Mouse (Mus musculus): ENCODE data around the gene Trappc11. TPM values are rescaled to one million over a fixed set of nuclear protein-coding genes. Genes with fewer than 3 reads are reported as not detected.

Gene Trappc11
- polyA plus RNA-seq (2012; ENCODE audit: low replicate concordance): 7.9 and 8.5 TPM in 2 replicates

GRCm38 (mm10) chr8:47533344-47534125 is at the start of gene Trappc11, which contains the start of gene Rwdd4a:
Trappc11 (minus strand) TSS chr8:47533470.
Rwdd4a (plus strand) TSS chr8:47533664.

DNA sequence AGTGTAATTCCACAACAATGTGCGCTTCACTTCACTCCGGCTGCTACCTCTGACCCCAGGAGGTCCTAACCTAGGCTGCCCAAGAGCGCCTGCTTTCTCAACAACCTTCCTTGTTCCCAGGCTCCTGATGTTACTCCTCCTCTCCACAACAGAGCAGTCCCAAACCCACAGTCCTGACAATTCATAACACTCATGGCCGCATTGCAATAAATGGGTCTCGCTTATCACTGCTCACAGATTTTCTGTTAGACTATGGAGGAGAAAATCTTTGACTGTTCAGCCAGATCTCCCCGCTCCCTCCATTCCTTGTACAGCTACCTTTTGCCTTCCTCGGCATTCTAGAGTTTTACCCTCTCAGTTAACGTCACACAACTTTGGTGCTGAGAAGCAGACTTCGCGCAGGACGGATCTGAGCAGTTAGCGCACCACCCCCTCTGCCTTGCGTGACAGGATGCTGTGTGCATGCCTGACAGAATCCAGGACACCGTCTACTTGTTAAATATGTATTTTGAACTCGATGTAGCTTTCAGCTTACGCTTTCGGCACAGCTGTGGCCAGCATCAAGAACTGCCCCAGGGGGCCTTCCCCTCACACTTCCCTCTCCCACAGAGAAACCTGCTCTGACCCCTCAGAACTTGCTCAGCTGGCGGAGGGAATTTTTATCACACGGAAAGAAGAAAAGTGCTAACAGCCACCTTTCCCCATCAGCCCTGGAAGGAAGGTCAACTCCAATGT is 86.8 kb downstream of the Trappc11 start, which contains the start of gene Stox2:
Stox2 (minus strand) TSS at position 51 of the 735 bp plus-strand sequence.

Other genes with a start within 250 kb of the Trappc11 start
- gene Stox2, start 87.1 kb downstream of the Trappc11 start, polyA plus RNA-seq (2012; ENCODE audit: low replicate concordance): 0.09 and 0.10 TPM in 2 replicates
- gene Rwdd4a, start 194 bp upstream of the Trappc11 start, polyA plus RNA-seq (2012; ENCODE audit: low replicate concordance): 6.6 and 8.2 TPM in 2 replicates
- gene Ing2, start 142.1 kb upstream of the Trappc11 start, polyA plus RNA-seq (2012; ENCODE audit: low replicate concordance): 2.7 and 5.0 TPM in 2 replicates
- gene Cdkn2aip, start 180.5 kb upstream of the Trappc11 start, polyA plus RNA-seq (2012; ENCODE audit: low replicate concordance): 10.9 and 37.0 TPM in 2 replicates

Data from hematopoietic multipotent progenitor cell, adult 10-12 weeks (in vitro differentiated cells).